Mouse (Mus musculus) retina, postnatal 7 days (tissue): ENCODE results near the gene Ssh3.
"Not testable (repeated sequence)": the region's sequence is repeated elsewhere in the genome, so short reads cannot be mapped to it uniquely, and the experiment has no call there.

Experiments used
- DNase-seq: peaks from one replicate; pipeline ENCODE4 v3.0.0-alpha.2; 2012; ENCODE audit warnings: low read depth, low spot score

The Ssh3 gene

DNA sequence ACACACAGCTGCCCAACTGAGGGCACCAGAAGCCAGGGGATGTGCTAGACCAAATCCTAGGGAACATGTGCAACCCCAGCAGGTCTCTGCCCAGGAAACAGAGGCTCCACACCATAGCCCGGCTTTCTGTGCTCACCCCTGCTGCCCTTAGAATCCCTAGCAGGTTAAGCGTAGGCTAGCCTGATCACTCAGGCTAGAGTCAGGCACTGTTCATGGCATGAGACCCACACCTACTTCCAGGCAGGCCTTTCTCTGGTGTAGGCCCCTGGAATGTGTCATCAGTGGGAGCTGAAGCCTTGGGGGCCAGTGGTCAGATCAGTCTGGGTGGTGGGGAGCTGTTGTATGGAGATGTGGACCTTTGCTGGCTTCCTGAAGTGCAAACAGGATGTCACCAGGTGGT, 27.6 kb upstream of the Ssh3 start:
- no peak for DNase-seq

DNA sequence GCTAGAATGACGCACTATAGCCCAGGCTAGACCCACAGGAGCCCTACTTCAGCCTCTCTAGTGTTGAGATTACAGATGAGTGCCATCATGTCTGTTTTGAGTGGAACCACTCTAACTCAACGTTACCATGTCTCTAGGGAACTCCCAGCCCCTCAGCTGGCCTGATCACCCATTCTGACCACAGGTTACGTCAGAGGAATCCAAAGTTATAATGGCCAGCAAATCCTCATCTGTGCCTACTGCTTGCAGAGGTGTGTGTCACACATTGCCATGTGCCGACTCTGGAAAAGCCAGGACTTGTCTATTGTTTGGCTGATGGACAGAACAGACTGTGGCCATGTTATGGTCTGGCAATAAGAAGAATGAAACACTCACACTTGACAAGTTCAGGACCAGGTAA, 26.4 kb upstream of the Ssh3 start:
- DNase-seq = no peak

DNA sequence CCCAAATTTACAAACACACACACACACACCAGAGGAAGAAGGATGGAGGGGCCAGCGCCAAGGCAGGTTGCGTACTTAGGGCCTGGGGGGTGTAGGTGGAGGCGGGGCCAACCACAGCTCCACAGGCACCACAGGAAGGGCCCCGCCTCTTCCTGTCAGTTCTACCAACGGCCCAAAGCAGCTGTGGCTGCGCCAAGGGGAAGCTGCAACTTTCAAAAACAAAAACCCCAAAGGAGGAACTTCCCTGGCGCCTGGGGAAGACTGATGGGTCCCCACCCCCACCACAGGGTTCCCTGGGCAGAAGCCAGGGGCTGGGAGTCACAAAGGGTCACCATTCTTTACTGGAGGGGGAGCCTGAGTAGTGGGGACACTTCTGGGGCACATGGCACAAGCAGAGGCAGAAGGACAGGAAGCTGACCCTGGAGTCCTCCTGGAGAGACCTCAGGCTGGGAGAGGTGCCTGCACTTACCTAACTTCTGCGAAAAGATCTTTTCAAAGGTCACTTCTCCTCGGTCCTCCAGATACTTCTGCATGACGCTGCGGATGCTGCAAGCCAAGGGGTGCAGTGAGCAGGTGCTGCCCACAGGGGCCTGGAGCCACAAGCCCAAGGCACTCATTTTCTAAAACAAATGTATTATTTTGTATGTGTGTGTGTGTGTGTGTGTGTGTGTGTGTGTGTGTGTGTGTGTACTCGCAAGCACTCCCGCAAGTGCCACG, 25.6 kb upstream of the Ssh3 start:
- no peak for DNase-seq

DNA sequence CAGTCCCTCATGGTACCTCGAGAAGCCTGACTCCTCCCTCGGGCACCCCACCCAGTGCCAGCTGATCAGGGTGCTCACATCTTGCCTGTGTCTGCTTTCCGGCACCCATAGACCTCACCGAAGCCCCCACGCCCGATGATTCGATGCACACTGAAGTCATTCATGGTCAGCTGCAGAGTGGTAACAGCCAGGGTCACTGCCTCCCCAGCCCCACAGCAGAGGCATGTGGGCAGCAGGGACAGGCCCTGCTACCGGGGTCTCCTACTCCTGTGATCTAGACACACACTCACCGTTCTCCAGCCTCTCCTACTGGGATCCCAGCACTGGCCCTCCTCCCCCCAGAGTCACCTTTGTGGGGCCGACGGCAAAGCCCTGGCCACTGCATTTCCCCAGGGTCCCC, 22.2 kb upstream of the Ssh3 start:
- no peak for DNase-seq

DNA sequence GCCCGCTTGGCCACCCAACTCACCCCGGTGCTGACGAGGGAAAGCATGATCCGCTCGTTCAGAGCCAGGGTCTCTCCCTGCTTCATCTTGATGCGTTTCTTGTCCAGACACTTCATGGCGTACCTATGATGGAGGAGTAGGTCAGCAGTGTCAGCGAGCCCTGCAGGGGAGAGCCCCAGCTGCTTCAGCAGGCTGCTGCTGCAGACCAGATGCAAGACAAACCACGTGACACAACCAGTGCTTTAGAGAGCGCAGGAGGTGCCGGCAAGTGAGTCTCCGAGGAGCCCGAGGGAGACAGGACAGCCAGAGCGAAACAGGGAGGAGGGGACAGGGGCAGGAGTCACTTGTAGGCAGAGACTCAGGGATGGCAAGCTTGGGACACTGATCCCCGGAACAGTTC, 21.8 kb upstream of the Ssh3 start:
- no peak for DNase-seq

DNA sequence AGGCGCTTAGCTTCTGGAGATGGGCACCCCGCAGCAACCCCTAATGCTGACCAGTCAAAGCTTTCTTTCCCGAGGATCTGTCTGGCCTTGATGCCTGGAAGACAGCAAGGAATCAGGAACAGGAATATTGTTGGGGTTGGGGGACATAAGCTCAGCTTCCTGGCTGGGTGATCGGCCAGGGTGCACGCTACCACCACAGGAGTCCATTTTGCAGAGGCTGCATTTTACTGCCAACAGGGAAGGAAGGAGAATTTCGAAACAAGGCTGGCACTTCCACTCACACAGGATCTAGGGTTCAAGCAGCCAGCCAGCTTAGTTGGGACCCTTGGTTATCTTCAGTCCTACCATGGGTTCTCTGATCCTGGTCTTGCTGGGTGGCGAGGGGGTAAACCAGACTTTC, 14.7 kb upstream of the Ssh3 start:
- no peak for DNase-seq

DNA sequence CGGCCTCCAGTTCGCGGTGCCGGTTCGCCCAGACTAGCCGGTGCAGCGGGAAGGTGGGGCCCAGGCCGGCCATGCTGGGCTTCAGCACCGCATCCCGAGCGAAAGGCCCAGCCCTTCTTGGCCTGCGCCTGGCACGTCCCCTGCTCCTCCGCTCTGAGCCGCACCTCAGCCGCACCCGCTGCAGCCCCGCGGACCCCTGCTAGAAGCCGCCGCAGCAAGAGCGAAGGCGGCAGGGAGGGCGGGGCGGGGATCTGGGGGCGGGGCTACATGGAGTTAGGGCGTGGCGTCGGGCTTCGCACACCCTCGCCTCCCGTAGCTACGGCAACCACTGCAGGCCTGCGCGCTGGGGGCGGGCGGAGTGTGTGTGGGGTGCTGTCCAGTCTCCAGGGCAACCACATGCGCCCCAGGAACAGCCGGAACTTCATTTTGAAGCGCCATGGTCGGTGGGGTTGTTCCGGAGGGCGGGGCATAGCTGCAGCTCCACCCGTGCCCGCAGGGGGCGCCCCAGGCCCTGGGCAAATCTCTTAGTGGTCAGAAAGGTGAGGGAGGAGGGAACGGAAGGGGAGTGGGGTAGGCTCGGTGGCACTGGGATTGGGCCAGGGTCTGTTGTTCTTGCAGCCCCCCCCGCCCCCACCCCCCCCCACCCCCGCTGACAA, 14.0 kb upstream of the Ssh3 start, which contains the start of gene Ankrd13d:
Gene Ankrd13d (minus strand): TSS at position 240 of the 656 bp plus-strand sequence.
- peak; percentile 61 for DNase-seq

DNA sequence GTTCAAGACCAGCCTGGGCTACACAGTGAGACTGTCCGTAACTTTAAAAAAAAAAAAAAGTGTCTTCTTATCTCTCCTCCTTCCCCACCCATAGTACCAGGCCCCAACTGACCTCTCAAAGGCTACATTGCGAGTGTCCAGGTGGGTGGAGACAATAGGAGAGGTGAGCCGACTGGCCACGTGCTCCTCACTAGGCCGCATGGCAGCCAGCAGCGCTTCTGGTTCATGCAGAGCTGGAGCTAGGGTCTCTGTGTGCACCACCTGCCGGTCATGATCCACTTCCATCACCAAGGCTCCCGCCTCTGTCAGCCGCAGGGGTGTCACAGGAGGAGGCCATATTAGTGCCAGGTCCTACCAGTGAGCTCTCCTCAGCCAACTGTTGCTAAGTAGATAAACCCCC, 11.4 kb upstream of the Ssh3 start:
- no peak for DNase-seq

DNA sequence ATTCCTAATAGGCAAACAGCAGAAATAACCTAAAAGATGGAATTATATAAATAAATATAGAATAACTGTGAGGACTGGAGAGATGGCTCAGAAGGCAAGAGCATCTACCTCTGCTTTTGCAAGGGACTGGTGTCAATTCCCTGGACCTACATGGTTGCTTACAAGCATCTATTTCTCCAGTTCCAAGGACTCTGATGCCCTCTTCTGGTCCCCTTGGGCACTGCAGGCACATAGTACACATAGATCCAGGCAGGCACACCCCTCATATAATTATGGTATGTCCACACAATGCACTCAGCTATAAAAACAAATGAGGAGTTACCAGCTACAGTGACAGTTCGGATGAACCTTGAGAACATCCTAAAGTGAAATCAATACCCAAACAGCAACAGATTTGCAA, 10.5 kb upstream of the Ssh3 start:
- no peak for DNase-seq

DNA sequence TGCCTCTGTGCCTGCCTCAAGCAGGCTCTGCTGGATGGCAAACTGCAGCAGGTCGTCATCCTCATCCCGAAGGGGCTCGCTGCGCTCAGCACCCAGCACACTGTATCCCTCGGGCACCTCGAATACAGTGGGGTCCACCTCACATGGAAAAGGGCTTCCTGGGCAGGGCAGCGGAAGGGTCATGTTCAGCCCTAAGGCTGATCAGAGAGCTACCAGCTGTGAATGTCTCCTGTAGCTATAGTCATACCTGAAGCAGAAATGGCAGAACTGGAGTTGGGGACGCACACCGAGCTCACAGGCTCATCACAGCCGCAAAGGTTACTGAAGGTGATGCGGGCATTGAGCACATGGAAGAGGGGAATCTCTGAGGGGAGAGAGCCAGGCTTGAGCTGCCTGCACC, 2.0 kb upstream of the Ssh3 start:
- no peak for DNase-seq

DNA sequence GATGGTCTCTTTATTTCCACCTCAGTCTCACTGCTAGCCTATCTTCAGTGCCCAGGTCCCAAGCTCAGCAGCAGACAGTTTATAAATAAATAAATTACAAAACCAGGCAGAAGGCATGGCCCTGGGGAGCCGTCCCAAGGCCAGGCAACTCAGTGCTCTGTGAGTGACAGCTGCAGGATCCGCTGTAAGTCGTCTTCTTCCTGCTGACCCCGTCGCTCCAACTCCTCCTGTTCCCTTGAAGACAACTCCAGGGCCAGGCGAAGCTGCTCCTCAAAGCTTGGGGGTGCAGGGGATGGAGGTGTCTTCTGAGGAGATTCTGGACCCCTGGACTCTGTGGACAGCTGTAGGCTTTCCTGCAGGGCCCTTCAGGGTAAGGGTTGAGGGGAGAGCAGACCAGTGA, 1.2 kb upstream of the Ssh3 start:
- no peak for DNase-seq

DNA sequence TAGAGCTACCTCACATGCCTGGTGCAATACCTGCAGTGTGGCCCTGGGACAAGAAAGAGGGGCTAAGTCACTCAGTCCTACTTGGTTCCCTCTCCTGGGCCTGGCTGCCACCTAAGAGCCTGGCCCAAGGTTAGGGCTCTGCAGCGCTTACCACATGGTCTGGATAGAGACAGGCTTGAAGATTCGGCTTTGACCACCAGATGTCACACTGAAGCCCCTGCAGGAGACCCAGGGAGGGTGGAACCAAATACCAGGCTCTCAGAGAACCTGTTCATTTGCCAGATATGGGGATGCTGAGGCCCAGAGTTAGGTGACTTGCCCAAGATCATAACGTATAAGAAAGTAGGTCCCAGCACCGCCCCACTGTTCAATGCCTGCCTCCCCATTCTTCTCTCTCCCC, 3.0 kb downstream of the Ssh3 start:
- DNase-seq = no peak

DNA sequence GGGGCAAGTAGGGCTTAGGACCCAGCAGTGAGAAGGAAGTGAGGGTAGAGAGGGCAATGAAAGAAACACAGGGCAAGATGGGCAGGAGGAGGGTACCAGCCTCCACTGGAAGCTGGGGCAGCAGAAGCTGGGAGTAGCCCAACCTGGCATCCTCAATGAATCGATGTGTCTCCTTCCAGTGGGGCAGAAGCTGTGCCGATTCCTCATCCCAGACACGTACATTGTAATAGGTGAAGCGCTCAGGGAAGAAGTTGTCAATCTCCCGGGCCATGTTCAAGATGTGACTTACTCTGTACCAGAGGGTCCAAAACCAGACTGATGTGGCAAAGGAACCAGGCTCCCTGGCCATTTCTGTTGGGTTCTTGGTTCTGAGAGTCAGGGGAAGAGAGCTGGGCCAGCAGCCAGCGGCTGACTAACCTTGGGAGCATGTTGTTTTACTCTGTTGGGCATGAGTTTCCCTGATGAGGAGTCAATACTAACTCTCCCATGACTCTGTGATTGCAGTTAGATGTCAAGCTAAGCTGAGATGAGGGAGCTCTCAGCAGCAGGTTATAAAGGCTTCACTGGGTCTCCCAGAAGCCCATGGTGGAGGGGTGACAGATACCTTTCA, 4.7 kb downstream of the Ssh3 start:
- DNase-seq = no peak

DNA sequence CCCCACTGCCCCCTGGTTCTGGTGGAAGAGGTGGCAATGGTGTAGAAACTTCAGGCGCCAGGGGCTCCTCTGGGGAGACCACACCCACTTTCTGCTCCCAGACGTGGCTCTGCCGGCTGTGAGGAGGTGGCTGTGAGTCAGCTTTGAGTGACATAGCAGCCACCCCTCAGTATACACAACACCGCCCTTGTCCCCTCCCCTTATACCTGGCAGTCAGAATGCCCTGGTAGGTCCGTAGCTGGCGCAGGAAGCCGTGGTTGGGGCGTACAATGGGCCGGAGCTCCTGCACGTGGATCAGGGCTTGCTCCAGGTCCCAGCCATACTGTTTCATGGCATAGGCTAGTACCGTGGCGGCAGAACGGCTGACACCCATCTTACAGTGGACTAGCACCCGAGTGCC, 5.3 kb downstream of the Ssh3 start:
- no peak for DNase-seq

DNA sequence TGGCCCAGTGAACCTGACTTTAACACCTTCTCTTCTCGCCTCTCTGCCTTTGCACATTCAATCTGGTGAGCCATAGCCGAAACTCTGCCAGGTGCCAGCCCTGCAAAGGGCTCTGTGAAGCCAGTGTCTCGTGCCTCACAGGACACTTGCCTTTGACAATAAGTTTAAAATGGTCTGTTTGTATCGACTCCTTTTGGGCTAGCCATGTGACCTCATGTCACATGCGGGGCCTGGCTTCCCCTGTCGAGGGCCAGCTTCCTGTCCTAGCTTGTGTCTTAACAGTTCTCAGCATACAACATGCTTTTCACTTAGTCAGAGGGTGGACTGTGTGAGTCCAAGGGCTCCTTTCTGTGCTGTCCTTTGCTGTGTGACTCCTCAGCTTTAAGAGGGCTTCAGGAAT, 6.2 kb downstream of the Ssh3 start:
- no peak for DNase-seq

DNA sequence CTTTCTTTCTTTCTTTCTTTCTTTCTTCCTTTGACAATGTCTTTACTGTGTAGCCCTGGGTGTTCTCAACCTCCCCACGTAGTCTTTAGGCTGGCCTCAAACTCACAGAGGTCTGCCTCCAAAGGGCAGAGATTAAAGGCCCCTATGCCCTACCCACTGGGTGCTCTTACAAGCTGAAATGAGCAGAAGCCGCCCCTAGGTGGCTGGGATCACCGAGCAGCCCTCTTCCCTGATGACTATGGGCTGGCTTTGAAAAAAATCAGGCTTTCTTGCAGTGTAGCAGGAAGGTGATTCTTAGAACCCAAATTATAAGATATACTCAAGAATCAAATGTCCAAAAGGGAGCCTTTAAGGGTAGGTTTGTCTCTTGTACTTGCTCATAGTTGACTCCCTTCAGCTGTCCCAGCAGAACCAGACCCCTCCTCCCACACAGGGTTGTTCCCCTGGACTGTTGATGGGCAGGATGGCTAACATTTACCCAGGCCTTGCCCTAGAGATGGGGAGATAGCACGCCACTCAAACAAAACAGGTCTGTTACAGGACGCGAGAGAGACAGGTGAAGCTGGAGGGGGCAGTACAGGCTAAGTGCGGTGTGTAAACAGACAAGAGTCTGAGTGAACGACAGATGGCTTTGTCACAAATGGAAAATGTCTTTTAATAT, 7.8 kb downstream of the Ssh3 start:
- DNase-seq = no peak

DNA sequence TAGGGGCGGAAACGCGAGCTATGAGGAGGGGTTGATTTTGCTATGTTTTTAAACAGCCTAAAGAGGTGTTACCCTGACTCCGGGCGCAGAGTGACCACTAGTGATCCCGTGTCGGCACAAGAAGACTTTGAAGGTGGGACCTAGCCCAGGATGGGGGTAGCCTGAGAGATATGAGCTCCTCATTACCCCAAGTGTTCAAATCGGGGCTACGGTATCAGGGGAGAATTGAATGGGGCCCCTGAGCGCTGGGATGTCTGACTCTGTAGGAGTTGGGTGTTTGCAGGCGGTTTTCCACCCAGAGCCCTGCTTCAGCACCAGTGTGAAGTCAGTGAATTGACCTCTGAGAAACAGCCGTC, 11.1 kb downstream of the Ssh3 start:
- no peak for DNase-seq

DNA sequence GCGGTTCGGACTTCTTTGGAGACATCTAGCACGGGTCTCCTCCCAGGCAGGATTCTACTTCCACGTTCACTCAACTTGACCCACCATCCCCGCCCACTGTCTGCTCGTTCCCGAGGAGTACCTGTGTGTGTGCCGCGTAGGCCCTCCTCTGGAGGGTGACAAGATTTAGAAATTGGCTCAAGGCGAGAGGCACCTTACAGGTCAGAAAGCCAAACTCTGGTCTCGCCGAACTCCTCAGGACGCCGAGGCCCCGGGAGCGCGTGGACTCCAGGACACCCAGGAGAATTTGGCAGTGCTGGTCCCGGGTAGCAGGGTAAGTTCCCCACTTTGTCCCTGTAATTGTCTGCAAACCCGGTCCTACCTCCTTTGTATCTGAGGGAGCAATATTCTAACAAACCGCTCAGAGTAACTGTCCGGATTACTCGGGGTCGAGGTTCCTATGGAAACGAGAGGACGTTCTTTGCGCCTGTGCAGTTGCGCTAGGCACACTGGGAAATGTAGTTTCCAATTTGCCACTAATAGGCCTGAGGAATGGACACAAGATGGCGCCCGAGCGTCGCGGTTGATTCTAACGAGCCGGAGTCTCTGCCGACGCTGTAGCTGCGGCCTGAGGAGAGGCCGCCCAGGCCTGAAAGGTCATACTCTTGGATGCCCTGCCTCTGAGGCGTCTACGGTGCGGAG, 11.6 kb downstream of the Ssh3 start:
- peak; percentile 96 for DNase-seq

DNA sequence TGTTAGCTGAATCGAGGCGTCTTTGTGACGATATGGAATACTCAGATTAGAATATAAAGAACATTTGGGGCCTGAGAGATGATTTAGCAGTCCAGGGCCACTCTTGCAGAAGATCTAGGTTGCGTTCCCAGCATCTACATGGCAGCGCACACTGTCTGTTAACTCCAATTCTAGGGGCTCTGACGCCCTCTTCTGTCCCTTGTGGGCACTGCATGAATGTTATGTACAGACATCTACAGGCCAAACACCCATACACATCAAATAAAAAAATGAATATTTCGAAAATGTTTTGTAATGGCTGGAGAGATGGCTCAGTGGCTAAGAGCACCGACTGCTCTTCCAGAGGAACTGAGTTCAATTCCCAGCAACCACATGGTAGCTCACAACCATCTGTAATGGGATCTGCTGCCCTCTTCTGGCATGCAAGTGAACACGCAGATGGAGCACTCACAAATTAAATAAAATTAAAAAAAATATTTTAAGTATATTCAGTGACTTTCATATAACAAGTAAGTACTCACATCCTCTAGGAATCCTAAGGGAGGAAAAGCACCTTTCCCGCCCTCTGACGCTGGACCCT, 13.3 kb downstream of the Ssh3 start:
- DNase-seq = no peak

DNA sequence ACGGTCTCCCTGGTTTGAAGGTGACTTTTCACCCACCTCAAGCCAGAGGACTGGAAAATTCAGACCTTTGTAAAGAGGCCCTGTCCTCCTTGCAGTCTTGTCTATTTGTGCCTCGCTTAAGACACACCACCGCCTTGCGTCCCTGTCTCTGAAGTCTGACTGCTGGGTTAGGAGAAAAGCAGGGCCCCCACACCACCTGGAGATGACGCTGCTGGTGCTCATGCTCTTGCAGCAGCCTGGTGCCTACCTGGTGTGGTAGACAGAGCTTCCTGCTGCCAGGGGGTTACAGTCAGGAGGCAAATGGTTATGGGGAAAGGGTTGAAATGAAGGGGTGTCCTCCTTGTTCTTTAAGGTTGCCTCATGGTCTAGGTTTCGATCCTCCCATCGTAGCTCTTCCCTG, 14.8 kb downstream of the Ssh3 start:
- DNase-seq = no peak

DNA sequence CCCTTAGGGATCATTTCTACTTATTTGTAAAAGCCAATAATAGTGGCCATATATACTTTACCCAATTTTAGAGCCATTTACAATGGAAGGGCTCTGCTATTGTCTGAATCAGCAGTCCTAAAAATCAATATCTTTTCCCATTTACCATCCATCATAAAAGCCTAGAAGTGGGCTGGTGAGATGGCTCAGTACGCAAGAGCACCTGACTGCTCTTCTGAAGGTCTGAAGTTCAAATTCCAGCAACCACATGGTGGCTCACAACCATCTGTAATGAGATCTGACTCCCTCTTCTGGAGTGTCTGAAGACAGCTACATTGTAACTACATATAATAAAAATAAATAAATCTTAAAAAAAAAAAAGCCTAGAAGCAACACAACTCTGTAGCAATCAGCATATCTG, 20.3 kb downstream of the Ssh3 start:
- DNase-seq = not testable (repeated sequence)

DNA sequence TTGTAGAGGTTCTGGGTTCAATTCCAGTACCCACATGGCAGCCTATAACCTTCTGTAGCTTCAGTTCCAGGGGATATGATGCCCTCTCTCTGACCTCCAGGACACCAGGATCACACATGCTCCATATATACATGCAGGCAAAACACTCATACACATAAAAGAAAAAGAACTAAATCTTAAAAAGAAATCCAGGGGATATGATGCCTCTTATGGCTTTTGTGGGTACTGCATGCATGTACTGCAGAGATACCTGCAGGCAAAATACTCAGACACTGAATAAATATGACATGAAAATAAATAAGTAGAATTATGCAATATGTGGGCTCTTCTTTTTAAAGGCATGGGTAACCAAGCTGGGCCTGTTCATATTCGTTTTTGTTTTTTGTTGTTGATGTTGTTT, 22.0 kb downstream of the Ssh3 start:
- DNase-seq = no peak
